Mouse (Mus musculus): ENCODE results near the gene Arhgap15.

DNA sequence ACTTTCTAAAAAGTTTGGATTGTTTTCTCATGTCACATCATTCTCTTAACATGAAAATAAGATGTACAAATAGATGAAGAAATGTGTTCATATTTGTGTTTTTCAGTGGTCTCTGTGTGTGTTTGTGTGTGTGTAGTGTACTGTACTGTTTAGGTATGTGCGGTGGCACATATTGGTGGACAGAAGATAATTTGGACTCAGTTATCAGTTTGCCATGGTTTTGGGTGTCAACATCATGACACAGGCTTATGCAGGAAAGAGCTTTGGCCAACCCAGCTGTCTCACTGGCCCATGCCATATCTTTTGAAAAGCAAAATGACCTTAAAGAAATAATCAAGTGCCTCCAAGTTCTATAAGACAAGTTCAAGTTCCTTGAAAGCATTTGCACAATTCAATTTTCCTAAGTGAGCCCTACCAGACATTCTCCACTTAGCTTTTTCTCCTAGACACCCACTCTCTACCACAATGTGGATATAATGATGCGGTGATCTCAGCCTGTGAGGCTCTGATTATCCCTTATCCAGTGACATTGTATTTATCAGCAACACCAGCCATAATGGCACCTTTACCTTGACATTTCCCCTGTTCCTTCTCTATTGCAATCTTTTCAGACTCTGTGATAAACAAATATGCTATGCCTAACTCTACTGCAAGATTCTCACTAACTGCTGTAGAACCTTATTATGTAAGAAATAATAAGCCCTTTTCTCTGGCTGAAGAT is 21.4 kb downstream of the Arhgap15 start:
- TF ChIP-seq CTCF (IDR thresholded peaks at IDR 0.05; ENCODE audit: low read depth) (no peak), EP300 (IDR thresholded peaks at IDR 0.05; ENCODE audit: low read depth) (no peak; the same call in 1 of the 2 replicates)
